Mouse (Mus musculus): Measurements from ENCODE around the gene Gja4.

The Gja4 gene

GRCm38 (mm10) chr4:127324296-127324695 lies 10.5 kb upstream of the Gja4 start:
- in situ Hi-C loops (cut with MboI, MseI) = no loop called here

GRCm38 (mm10) chr4:127323651-127324050 lies 9.8 kb upstream of the Gja4 start:
- in situ Hi-C loops (cut with MboI, MseI) = no loop called here

GRCm38 (mm10) chr4:127319613-127320012 lies 5.8 kb upstream of the Gja4 start:
- in situ Hi-C loops (cut with MboI, MseI) = no loop called here

GRCm38 (mm10) chr4:127317143-127317542 lies 3.3 kb upstream of the Gja4 start:
- in situ Hi-C loops (cut with MboI, MseI) = no loop called here

GRCm38 (mm10) chr4:127315753-127316152 lies 1.9 kb upstream of the Gja4 start:
- in situ Hi-C loops (cut with MboI, MseI) = no loop called here

- in situ Hi-C loops (cut with MboI, MseI) = loop anchor here (5.0 kb wide), 1 partner anchor 72 kb away; the partner anchor contains the start of gene Smim12
These were observed 746 bp upstream of the Gja4 start for GRCm38 (mm10) chr4:127314585-127314984.

- in situ Hi-C loops (cut with MboI, MseI) = loop anchor here (5.0 kb wide), 1 partner anchor 70 kb away; the partner anchor contains the start of gene Smim12
These were observed 1.5 kb downstream of the Gja4 start for GRCm38 (mm10) chr4:127312349-127312748.

GRCm38 (mm10) chr4:127311561-127311960 lies 2.3 kb downstream of the Gja4 start:
- in situ Hi-C loops (cut with MboI, MseI) = loop anchor here (5.0 kb wide), 1 partner anchor 69 kb away; the partner anchor contains the start of gene Smim12

- in situ Hi-C loops (cut with MboI, MseI) = no loop called here
These were observed 6.9 kb downstream of the Gja4 start for GRCm38 (mm10) chr4:127306915-127307314.

- in situ Hi-C loops (cut with MboI, MseI) = no loop called here
These were observed 10.0 kb downstream of the Gja4 start for GRCm38 (mm10) chr4:127303796-127304195.

- in situ Hi-C loops (cut with MboI, MseI) = no loop called here
These were observed 13.3 kb downstream of the Gja4 start for GRCm38 (mm10) chr4:127300503-127300902.

GRCm38 (mm10) chr4:127292631-127293030 lies 21.2 kb downstream of the Gja4 start:
- in situ Hi-C loops (cut with MboI, MseI) = loop anchor here (10.0 kb wide), 1 partner anchor 1752 kb away; no protein-coding TSS in a partner anchor

GRCm38 (mm10) chr4:127289039-127289548 lies 24.7 kb downstream of the Gja4 start:
- in situ Hi-C loops (cut with MboI, MseI) = no loop called here

GRCm38 (mm10) chr4:127286907-127287306 lies 26.9 kb downstream of the Gja4 start:
- in situ Hi-C loops (cut with MboI, MseI) = no loop called here

- in situ Hi-C loops (cut with MboI, MseI) = no loop called here
These were observed 34.6 kb downstream of the Gja4 start for GRCm38 (mm10) chr4:127279241-127279640.

- in situ Hi-C loops (cut with MboI, MseI) = no loop called here
These were observed 35.3 kb downstream of the Gja4 start for GRCm38 (mm10) chr4:127278451-127279001.

- in situ Hi-C loops (cut with MboI, MseI) = loop anchor here (5.0 kb wide), 1 partner anchor 72 kb away; no protein-coding TSS in a partner anchor
These were observed 49.7 kb downstream of the Gja4 start for GRCm38 (mm10) chr4:127264183-127264554.

- in situ Hi-C loops (cut with MboI, MseI) = loop anchor here (5.0 kb wide), 1 partner anchor 71 kb away; no protein-coding TSS in a partner anchor
These were observed 50.2 kb downstream of the Gja4 start for GRCm38 (mm10) chr4:127263438-127264182.

GRCm38 (mm10) chr4:127261601-127262000 lies 52.2 kb downstream of the Gja4 start:
- in situ Hi-C loops (cut with MboI, MseI) = loop anchor here (5.0 kb wide), 1 partner anchor 69 kb away; no protein-coding TSS in a partner anchor
